Mouse (Mus musculus) right cerebral cortex, adult 18-20 months (tissue): ENCODE measurements around the gene Stat5b.

Source experiments
- DNase-seq: peaks from one replicate; pipeline ENCODE4 v3.0.0; 2022; ENCODE audit warnings: mixed read lengths

Stat5b gene

GRCm38 (mm10) chr11:100761547-100762045, 88.9 kb downstream of the Stat5b start:
- peak; percentile 89 for DNase-seq

- peak; percentile 96 for DNase-seq
Measured at GRCm38 (mm10) chr11:100759611-100760233, 90.8 kb downstream of the Stat5b start, which contains the start of gene Kcnh4. Gene Kcnh4 (minus strand): TSS chr11:100759942.

GRCm38 (mm10) chr11:100758707-100759610, 91.6 kb downstream of the Stat5b start:
- DNase-seq, result no peak

GRCm38 (mm10) chr11:100757566-100757965, 93.0 kb downstream of the Stat5b start:
- DNase-seq, result no peak

- DNase-seq, result no peak
Measured at GRCm38 (mm10) chr11:100756476-100756875, 94.0 kb downstream of the Stat5b start.

GRCm38 (mm10) chr11:100754693-100755057, 95.8 kb downstream of the Stat5b start:
- DNase-seq, result peak; percentile 69

- DNase-seq, result peak; percentile 78
Measured at GRCm38 (mm10) chr11:100754021-100754692, 96.4 kb downstream of the Stat5b start.

GRCm38 (mm10) chr11:100752294-100752693, 98.2 kb downstream of the Stat5b start:
- DNase-seq, result peak; percentile 50

- DNase-seq, result peak; percentile 37
Measured at GRCm38 (mm10) chr11:100750127-100750526, 100.4 kb downstream of the Stat5b start.

GRCm38 (mm10) chr11:100749469-100749868, 101.1 kb downstream of the Stat5b start:
- DNase-seq, result peak; percentile 80

- DNase-seq, result peak; percentile 75
Measured at GRCm38 (mm10) chr11:100748620-100749019, 101.9 kb downstream of the Stat5b start.

- DNase-seq, result no peak
Measured at GRCm38 (mm10) chr11:100747114-100747513, 103.4 kb downstream of the Stat5b start.

GRCm38 (mm10) chr11:100746546-100746945, 104.0 kb downstream of the Stat5b start:
- no peak for DNase-seq

GRCm38 (mm10) chr11:100745085-100745484, 105.4 kb downstream of the Stat5b start:
- peak; percentile 49 for DNase-seq

- DNase-seq, result no peak
Measured at GRCm38 (mm10) chr11:100741348-100741747, 109.2 kb downstream of the Stat5b start.

- no peak for DNase-seq
Measured at GRCm38 (mm10) chr11:100738749-100739148, 111.8 kb downstream of the Stat5b start.

GRCm38 (mm10) chr11:100738066-100738604, 112.4 kb downstream of the Stat5b start, which contains the start of gene Rab5c:
Gene Rab5c (minus strand): TSS chr11:100738215.
- peak; percentile 100 for DNase-seq

- no peak for DNase-seq
Measured at GRCm38 (mm10) chr11:100737105-100737733, 113.3 kb downstream of the Stat5b start.

- no peak for DNase-seq
Measured at GRCm38 (mm10) chr11:100736746-100737080, 113.8 kb downstream of the Stat5b start.

- no peak for DNase-seq
Measured at GRCm38 (mm10) chr11:100735954-100736745, 114.4 kb downstream of the Stat5b start.

- no peak for DNase-seq
Measured at GRCm38 (mm10) chr11:100735134-100735865, 115.2 kb downstream of the Stat5b start.
